Mouse (Mus musculus): ENCODE measurements around the gene Gm2000. TPM values are rescaled to one million over a fixed set of nuclear protein-coding genes. Genes with fewer than 3 reads are reported as not detected.
"Not testable (repeated sequence)": the region's sequence is repeated elsewhere in the genome, so short reads cannot be mapped to it uniquely, and the experiment has no call there.

The Gm2000 gene
- 100 to 1,000 TPM; 364 to 491 (median 426) TPM for total RNA-seq (2022)

DNA sequence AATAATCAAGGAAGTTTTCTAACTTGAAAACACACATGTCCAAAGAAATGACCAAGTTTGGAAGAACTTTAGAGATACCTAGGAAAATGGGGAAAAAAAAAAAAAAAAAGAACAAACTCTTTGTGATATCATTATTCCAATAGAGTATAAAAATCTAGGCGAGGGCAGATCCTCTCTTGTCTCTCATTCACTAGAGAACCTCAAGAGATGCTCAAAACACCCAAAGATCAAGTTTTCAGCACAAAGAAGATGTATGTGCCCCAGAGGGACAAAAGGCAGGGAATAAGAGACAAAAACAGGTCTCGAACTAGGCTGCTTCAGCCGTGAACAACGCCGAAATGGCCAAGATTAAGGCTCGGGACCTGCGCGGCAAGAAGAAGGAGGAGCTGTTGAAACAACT, at the start of gene Gm2000:
TSS of gene Gm2000 (plus strand) at position 301 of the 400 bp plus-strand sequence.
- DNase-seq (ENCODE audit: low spot score), result no peak

- no peak for DNase-seq (ENCODE audit: low spot score)
These were observed 42.7 kb upstream of the Gm2000 start for GRCm38 (mm10) chr1:156323126-156323525.

GRCm38 (mm10) chr1:156340847-156341246, 25.0 kb upstream of the Gm2000 start:
- DNase-seq (ENCODE audit: low spot score), result no peak

GRCm38 (mm10) chr1:156344433-156344832, 21.4 kb upstream of the Gm2000 start:
- DNase-seq (ENCODE audit: low spot score), result no peak

DNA sequence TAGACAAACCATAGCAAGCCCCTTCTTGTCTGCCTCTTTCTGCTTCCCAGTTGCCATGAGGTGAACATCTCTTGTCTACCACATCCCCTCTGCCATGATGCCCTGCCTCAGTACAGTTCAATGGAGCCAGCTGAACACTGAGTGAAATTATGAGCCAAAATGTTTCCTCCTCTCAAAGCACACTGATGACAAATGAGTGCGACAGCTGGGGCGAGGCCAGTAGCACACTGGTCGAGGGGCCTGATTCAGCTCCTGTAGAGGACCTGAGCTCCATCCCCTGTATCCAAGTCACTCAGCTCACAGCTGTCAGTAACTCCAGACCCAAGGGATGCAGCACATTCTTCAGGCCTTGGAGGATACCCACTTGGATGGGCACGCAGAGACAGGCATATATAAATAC, 20.2 kb upstream of the Gm2000 start:
- DNase-seq (ENCODE audit: low spot score), result no peak

- no peak for DNase-seq (ENCODE audit: low spot score)
These were observed 16.8 kb upstream of the Gm2000 start for GRCm38 (mm10) chr1:156349031-156349430.

- no peak for DNase-seq (ENCODE audit: low spot score)
These were observed 15.4 kb upstream of the Gm2000 start for GRCm38 (mm10) chr1:156350441-156350840.

DNA sequence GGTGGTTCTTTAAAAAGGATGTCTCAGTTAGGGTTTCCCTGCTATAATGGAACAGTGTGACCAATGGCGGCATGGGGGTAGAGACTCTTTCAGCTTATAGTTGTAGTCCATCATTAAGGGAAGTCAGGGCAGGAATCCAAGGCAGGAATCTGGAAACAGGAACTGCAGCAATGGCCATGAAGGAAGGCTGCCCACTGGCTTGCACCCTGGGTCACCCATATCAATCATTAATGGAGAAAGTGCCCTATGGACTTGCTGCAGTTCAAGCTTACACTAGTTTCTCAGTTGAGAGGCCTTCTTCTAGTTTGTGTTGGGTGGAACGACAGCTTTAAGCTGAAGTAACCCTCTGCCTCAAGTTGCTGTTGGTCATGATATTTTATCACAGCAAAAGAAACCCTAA, 13.4 kb upstream of the Gm2000 start:
- DNase-seq (ENCODE audit: low spot score), result no peak

DNA sequence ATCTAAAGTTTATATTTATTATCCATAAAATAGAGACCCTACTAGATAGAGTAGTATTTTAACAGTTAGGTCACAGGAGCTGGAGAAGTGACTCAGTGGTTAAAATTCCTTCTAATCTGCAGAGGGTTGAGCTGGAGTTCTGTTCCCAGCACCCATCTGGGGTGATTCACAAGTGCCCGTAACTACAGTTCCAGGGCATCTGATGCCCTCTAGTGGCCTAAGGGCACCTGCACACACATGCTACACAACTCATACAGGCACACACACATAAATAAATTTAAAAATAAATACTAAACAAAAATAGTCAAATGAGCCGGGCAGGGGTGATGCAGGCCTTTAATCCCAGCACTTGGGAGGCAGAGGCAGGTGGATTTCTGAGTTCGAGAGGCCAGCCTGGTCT, 15.4 kb downstream of the Gm2000 start:
- no peak for DNase-seq (ENCODE audit: low spot score)

- DNase-seq (ENCODE audit: low spot score), result no peak
These were observed 20.4 kb downstream of the Gm2000 start for GRCm38 (mm10) chr1:156386232-156386631.

DNA sequence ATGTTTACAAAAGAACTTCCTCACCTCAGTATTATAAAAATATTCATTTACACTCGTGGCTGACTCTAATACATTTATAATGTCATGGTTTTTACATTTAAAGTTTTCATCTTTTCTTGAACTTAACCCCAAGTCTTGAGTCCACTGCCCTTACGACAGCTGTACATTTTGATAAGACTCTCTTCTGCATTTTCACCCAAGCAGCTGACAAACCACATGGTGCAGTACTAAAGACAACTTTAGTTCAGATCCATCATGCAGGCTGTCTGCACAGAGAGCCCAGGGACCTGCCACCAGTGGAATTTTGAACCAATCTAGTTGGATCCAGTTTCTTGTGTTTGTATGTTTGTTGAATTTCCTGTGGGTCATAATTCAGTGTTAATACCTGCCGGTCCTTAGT, 21.0 kb downstream of the Gm2000 start:
- DNase-seq (ENCODE audit: low spot score), result no peak

- no peak for DNase-seq (ENCODE audit: low spot score)
These were observed 27.3 kb downstream of the Gm2000 start for GRCm38 (mm10) chr1:156393148-156393547.

DNA sequence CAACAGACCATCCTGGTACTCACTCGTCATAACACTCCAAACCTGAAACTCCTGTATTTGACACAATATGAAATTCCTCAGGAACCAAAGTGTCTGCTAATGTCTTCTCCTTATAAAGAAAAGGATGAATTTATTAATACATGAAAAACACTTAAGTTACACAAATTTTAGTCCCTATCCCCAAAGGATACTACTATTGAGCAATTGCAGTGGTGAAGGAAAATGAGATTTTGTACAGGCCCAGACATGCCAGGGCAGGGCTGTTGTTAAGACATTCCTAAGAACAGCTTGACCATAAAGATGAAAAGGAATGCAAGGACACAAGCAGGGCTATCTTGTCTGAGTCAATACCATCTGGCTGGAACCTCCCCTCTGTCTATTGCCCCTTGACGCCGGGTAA, 34.3 kb downstream of the Gm2000 start:
- DNase-seq (ENCODE audit: low spot score), result not testable (repeated sequence)

- DNase-seq (ENCODE audit: low spot score), result no peak
These were observed 36.7 kb downstream of the Gm2000 start for GRCm38 (mm10) chr1:156402491-156402890.

DNA sequence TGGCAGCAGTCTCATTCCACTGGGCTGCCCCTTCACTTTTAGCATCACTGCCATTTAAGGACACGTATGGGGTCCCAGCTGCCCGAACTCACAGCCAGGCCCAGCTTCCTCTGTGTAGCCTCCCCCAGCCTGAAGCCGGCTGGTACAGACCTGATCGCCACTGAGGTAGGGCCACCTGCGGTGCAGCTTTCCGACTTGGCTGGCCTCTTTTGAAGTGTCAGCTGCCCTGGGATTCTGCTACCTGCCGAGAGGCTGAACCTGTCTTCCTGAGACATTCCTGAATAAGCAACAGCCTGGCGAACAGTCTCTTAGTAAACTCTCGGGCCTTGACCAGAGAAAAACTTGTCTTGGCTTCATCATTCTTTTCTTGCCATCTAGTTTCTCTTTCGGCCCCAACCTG, 37.4 kb downstream of the Gm2000 start:
- DNase-seq (ENCODE audit: low spot score), result no peak

GRCm38 (mm10) chr1:156408004-156408403, 42.2 kb downstream of the Gm2000 start:
- DNase-seq (ENCODE audit: low spot score), result no peak

DNA sequence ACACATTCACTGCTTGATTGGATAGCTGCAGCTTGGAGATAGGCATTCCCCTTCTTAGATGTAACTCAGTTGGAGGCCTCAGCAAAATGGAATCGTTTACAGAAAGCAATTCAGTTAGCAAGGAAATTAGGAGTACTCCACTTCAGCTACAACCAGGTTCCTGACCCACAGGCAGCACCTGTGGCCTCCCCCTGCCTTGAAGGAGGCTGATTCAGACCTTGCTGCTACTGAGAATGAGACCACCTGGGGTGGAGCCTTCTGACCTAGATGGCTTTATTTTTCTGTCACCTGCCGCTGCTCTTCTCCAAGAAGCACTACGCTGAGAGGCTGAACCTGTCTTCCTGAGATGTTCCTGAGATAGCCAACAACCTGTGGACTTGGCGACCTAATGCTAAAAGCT, 42.7 kb downstream of the Gm2000 start:
- no peak for DNase-seq (ENCODE audit: low spot score)

Other genes with a start within 250 kb of the Gm2000 start
- under 1 TPM; 0.05 to 0.19 (median 0.09) TPM for gene Fam163a, start 161.0 kb upstream of the Gm2000 start, total RNA-seq (2022)
- gene Tdrd5, start 62.4 kb upstream of the Gm2000 start, total RNA-seq (2022), result not detected
- not detected for gene Nphs2, start 55.3 kb upstream of the Gm2000 start, total RNA-seq (2022)
- gene Axdnd1, start 55.1 kb downstream of the Gm2000 start, total RNA-seq (2022), result not detected
- 1 to 10 TPM; 4.7 to 7.6 (median 6.2) TPM for gene Soat1, start 108.3 kb downstream of the Gm2000 start, total RNA-seq (2022)
- gene Gm10031, start 158.0 kb downstream of the Gm2000 start, total RNA-seq (2022), result 10 to 100 TPM; 43.9 to 59.3 (median 54.1) TPM
- gene Abl2, start 192.7 kb downstream of the Gm2000 start, total RNA-seq (2022), result 10 to 100 TPM; 20.1 to 26.1 (median 22.4) TPM